Mouse (Mus musculus) lung, adult 2 months (tissue): Measurements from ENCODE around the gene Pnmal1.

Experiments used
- CTCF ChIP-seq: fragments of 200-500 bp; IDR thresholded peaks from 2 replicates; pipeline ENCODE4 v1.5.1; 2011; ENCODE audit warnings: mild to moderate bottlenecking, low read length, control low read depth; ENCODE audit not compliant: insufficient read depth
- POLR2A ChIP-seq: fragments of 200-500 bp; IDR thresholded peaks from 2 replicates; pipeline ENCODE4 v1.6.1; 2011; ENCODE audit warnings: low read depth, mild to moderate bottlenecking, control low read depth, low read length, borderline replicate concordance; ENCODE audit errors: extremely low read depth

DNA sequence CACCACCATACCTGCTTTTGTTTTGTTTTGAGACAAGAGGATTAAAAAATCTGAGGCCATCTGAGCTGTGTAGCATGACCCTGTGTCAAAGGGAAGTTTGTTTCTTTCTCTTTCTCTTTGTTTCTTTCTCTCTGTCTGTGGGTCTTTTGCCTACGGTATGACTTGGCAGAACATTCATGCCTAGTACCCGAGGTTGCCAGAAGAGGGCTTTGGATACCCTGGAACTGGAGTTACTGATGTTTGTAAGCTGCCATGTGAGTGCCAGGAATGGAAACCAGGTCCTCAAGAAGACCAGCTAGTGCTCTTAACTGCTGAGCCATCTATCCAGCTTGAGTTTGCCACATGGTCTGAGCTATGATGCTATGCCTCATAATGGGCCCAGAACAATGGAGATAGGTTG lies 31.1 kb upstream of the Pnmal1 start:
- no peak for TF ChIP-seq POLR2A
- no peak for TF ChIP-seq CTCF
